Mouse (Mus musculus): ENCODE data around the gene Slc7a7. TPM values are rescaled to one million over a fixed set of nuclear protein-coding genes. Genes with fewer than 3 reads are reported as not detected.

Slc7a7 gene
- polyA plus RNA-seq, 1 experiment: 7.0 TPM

DNA sequence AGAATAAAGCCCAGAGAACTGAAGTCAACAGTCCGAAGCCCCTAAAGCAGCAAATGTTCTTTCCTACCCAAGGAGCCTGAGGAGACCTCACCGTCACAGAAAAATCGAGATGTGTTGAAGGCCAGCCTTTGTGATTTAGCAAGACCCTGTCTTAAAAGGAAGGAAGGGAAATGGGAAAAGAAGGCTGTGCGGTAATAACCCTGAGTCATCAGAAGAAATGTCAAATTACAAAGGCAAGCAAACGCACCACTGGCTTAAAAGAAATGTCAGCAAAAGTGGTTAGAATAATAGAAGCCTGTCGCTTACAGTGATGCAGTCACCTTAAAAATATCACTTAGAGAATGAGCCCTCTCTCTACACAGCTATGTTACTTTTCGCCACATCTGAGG, 19.1 kb downstream of the Slc7a7 start:
- TF ChIP-seq POLR2A (IDR thresholded peaks at IDR 0.05; ENCODE audit: low read depth, low read length) (no peak), CTCF (IDR thresholded peaks at IDR 0.05; ENCODE audit: borderline replicate concordance, insufficient read depth, low read length) (no peak)
- Histone ChIP-seq H3K4me1 (ENCODE audit: control insufficient read depth, insufficient read depth, low read length) (peaks cover 7% of the 10 kb centered on the region), H3K4me3 (ENCODE audit: insufficient read depth, low read length) (no peak overlapping the region), H3K27ac (ENCODE audit: insufficient read depth, low read length) (peak overlapping the region; percentile 41; the same call in 1 of the 2 replicates)

DNA sequence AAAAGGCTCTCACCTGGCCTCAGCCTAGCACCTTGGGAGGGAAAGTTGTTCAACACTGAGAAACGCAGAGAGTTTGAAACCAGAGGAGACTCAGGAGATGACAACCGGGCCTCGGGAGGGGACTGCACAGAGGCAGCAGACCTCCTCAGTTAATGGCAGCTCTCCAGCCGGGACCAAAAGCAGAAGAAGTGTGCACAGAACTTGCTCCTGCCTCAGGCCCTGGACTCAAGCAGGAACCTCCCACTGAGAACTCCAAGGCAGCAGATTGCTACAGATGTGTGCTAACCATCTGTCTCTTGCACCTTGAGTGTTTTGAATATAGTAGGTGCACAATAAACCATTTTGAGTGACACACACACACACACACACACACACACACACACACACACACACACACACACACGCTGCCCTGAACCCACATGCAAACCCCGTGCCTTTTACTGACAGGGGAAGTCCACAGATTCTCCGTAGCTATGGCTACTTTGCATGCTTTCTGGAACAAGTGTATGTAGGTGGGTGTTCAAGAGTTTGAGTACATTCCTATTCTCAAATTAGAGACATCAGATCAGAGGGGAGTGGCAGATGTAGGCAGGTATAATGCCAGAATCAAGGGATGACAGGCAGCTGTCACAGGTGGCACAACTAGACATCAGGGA, 19.6 kb downstream of the Slc7a7 start:
- H3K4me1 ChIP-seq (ENCODE audit: control insufficient read depth, insufficient read depth, low read length): peaks cover 7% of the 10 kb centered on the region
- H3K4me3 ChIP-seq (ENCODE audit: insufficient read depth, low read length): no peak overlapping the region
- TF ChIP-seq CTCF (IDR thresholded peaks at IDR 0.05; ENCODE audit: borderline replicate concordance, insufficient read depth, low read length) (no peak), POLR2A (IDR thresholded peaks at IDR 0.05; ENCODE audit: low read depth, low read length) (no peak)
- H3K27ac ChIP-seq (ENCODE audit: insufficient read depth, low read length): no peak overlapping the region

DNA sequence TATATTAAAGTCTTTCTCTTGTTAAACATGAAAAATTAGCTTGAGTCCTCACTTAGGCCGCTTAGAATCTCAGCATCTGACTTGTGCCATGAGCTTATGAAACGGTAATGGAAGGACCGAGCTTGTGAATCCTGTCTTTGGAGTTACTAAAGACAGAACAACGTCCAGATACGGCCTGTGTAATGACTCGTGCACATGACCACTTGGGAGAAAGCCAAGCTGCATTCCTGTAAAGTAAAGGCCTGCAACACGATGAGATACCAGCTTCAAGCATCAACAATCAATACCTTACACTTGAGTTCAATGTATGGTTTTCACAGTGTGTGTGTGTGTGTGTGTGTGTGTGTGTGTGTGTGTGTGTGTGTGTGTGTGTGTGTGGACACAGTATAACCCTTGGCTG, 20.9 kb downstream of the Slc7a7 start:
- H3K4me1 ChIP-seq (ENCODE audit: control insufficient read depth, insufficient read depth, low read length): peaks cover 7% of the 10 kb centered on the region
- H3K27ac ChIP-seq (ENCODE audit: insufficient read depth, low read length): no peak overlapping the region
- no peak for TF ChIP-seq CTCF (IDR thresholded peaks at IDR 0.05; ENCODE audit: borderline replicate concordance, insufficient read depth, low read length)
- no peak for TF ChIP-seq POLR2A (IDR thresholded peaks at IDR 0.05; ENCODE audit: low read depth, low read length)
- no peak overlapping the region for H3K4me3 ChIP-seq (ENCODE audit: insufficient read depth, low read length)

DNA sequence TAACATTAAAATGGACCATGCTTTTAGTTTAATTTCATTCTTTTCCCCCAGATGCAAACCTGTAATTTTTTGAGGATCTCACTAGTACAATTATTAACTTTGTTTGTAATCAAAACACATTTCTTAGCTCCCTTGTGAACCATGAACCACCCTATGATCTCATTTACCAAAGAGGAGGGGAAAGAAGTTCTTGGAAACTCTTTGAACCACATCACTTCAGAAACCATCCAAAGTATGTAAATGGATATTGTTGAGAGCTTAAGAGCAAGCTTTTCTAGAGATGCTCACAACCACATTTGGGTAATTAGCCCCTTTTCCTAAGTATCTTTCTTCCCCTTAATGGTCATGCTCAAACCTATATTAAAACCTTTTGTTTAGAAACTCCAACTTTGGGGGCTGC, 23.3 kb downstream of the Slc7a7 start:
- no peak for TF ChIP-seq POLR2A (IDR thresholded peaks at IDR 0.05; ENCODE audit: low read depth, low read length)
- TF ChIP-seq CTCF (IDR thresholded peaks at IDR 0.05; ENCODE audit: borderline replicate concordance, insufficient read depth, low read length): no peak
- no peak overlapping the region for H3K27ac ChIP-seq (ENCODE audit: insufficient read depth, low read length)
- peaks cover 7% of the 10 kb centered on the region for H3K4me1 ChIP-seq (ENCODE audit: control insufficient read depth, insufficient read depth, low read length)
- H3K4me3 ChIP-seq (ENCODE audit: insufficient read depth, low read length): no peak overlapping the region

DNA sequence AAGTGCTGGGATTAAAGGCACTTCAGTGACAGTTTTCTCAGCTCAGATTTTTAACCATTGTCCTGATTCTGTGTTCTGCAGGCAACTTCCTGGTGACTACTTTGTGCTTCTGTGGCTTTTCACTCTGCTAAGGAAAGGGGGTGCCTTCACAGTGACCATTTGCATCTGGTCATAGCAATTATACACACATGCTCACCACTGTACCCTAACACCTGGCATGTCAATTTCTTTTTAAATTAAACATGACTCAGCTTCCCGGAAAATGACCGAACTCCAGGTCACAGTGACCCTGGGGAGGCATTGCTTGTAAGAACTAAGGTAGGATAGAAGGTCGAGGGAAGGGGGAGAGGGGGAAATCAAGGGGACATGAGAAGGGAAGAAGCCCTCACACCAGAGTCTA, 23.8 kb downstream of the Slc7a7 start:
- H3K27ac ChIP-seq (ENCODE audit: insufficient read depth, low read length): no peak overlapping the region
- peaks cover 4% of the 10 kb centered on the region for H3K4me1 ChIP-seq (ENCODE audit: control insufficient read depth, insufficient read depth, low read length)
- H3K4me3 ChIP-seq (ENCODE audit: insufficient read depth, low read length): no peak overlapping the region
- no peak for TF ChIP-seq CTCF (IDR thresholded peaks at IDR 0.05; ENCODE audit: borderline replicate concordance, insufficient read depth, low read length)
- TF ChIP-seq POLR2A (IDR thresholded peaks at IDR 0.05; ENCODE audit: low read depth, low read length): no peak

DNA sequence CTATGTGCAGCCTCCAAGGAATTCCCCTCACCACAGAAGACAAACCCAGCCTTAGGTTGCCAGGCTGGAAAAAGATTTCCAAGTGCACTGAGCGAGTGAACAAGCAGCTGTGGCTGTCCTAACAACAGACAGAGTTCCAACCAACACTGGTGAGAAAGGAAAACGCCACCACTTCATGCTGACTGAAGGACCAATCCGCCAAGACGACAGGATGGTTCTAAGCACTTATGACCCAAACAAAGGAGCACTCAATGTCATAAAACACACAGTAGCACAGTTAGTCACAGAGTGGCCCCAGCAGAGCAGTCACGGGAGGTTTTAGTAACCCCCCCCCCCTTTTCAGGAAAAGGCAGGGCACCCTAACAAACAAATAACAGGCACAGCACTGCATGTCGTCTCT, 26.7 kb downstream of the Slc7a7 start:
- no peak for TF ChIP-seq POLR2A (IDR thresholded peaks at IDR 0.05; ENCODE audit: low read depth, low read length)
- no peak for TF ChIP-seq CTCF (IDR thresholded peaks at IDR 0.05; ENCODE audit: borderline replicate concordance, insufficient read depth, low read length)
- Histone ChIP-seq H3K4me1 (ENCODE audit: control insufficient read depth, insufficient read depth, low read length) (0 out of 2 replicates have a peak, but pooled peaks cover 3% of the 10 kb centered on the region), H3K4me3 (ENCODE audit: insufficient read depth, low read length) (no peak overlapping the region)

DNA sequence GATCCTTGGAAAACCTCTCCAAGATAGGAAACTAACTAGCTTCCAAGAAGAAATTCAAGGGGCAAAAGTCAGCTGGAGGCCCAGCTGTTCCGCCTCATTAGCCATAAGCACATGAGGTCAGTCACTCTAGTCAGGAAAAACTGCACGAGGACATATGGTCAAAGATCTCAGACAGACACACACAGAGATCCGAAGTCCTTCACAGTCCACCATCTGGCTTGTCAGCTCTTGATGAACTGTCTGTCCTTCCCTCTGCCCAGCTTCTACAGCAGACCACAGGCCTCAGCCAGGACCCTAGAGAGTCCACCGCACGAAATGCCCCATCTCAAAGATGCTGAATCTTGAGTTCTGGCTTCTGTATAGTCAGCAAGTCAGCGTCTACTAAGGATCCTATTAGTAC, 30.0 kb downstream of the Slc7a7 start:
- no peak overlapping the region for H3K27ac ChIP-seq (ENCODE audit: insufficient read depth, low read length)
- H3K4me3 ChIP-seq (ENCODE audit: insufficient read depth, low read length): no peak overlapping the region
- no peaks in the 10 kb centered on the region for H3K4me1 ChIP-seq (ENCODE audit: control insufficient read depth, insufficient read depth, low read length)
- TF ChIP-seq CTCF (IDR thresholded peaks at IDR 0.05; ENCODE audit: borderline replicate concordance, insufficient read depth, low read length) (no peak), POLR2A (IDR thresholded peaks at IDR 0.05; ENCODE audit: low read depth, low read length) (no peak)

More for the DNA sequence above, 26.7 kb downstream of the Slc7a7 start:
- no peak overlapping the region for H3K27ac ChIP-seq (ENCODE audit: insufficient read depth, low read length)

DNA sequence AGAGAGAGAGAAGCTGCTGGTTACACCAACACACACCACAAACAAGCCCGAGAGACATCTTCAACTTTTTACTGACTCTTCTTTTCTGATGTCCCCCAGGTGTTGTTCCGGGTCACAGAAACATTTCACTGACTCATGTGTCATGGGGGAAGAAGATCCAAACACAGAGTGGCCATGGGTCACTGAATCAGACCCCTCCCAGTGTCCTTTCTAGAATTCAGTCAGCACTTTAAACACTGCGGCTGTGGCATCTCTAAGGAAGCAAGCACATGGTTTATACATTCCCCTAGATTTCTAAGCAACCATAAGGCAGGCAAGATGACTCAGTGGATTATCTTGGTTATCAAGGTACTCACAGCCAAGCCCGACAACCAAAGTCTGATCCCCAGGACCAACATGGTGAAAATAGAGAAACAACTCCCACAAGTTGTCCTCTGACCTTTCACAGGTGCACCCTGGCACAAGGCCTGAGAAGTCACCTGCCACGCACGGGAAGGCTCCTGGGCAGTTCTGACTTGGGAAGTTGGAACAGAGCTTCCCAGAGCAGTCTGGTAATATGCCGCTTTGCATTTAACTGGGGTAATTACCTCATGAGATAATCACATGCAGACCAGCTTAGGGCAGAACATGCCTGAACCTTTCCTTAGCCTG, 31.5 kb downstream of the Slc7a7 start:
- Histone ChIP-seq H3K4me3 (ENCODE audit: insufficient read depth, low read length) (no peak overlapping the region), H3K27ac (ENCODE audit: insufficient read depth, low read length) (no peak overlapping the region), H3K4me1 (ENCODE audit: control insufficient read depth, insufficient read depth, low read length) (no peaks in the 10 kb centered on the region)
- TF ChIP-seq CTCF (IDR thresholded peaks at IDR 0.05; ENCODE audit: borderline replicate concordance, insufficient read depth, low read length) (no peak), POLR2A (IDR thresholded peaks at IDR 0.05; ENCODE audit: low read depth, low read length) (no peak)

DNA sequence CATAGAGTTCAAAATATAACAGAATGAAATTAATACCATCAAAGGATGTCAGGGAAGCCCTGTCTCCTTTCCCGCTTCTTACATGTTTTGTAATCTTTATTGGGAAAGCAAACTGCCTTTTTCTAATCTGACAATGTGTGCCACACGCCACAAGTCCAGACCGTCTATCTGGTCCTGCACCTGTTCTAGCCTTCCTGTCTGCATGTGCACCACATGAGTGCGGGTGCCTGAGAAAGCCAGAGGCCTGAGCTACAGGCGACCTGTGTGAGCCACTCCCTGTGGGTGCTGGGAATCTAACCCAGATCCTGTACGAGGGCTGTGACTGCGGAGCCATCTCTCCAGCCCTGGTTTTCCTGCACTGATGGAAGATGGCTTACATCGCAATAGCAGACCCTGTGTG, 33.2 kb downstream of the Slc7a7 start:
- no peak overlapping the region for H3K27ac ChIP-seq (ENCODE audit: insufficient read depth, low read length)
- H3K4me1 ChIP-seq (ENCODE audit: control insufficient read depth, insufficient read depth, low read length): no peaks in the 10 kb centered on the region
- TF ChIP-seq POLR2A (IDR thresholded peaks at IDR 0.05; ENCODE audit: low read depth, low read length) (no peak), CTCF (IDR thresholded peaks at IDR 0.05; ENCODE audit: borderline replicate concordance, insufficient read depth, low read length) (no peak)
- no peak overlapping the region for H3K4me3 ChIP-seq (ENCODE audit: insufficient read depth, low read length)

DNA sequence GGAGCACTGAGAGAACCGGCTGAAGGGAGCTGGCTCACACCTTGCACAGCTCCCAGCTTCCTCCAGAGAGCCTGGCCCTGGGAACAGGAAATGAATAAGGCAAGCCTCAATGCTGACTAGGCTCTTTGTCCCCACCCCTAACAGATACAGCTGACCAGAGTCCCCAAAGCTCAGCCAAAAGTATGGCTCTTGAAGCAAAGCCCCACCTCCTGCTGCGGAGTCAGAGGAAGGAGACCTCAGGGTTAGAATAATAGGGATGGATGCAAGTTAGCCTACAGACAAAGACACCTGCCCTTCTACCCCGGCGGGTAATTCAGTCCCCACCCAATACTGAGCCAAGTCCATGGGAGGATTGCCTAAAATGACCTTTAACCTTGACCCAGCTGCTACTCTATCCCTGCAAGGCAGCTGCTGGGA, 34.2 kb downstream of the Slc7a7 start:
- TF ChIP-seq POLR2A (IDR thresholded peaks at IDR 0.05; ENCODE audit: low read depth, low read length): no peak
- no peak for TF ChIP-seq CTCF (IDR thresholded peaks at IDR 0.05; ENCODE audit: borderline replicate concordance, insufficient read depth, low read length)
- no peak overlapping the region for H3K4me3 ChIP-seq (ENCODE audit: insufficient read depth, low read length)
- H3K4me1 ChIP-seq (ENCODE audit: control insufficient read depth, insufficient read depth, low read length): no peaks in the 10 kb centered on the region
- no peak overlapping the region for H3K27ac ChIP-seq (ENCODE audit: insufficient read depth, low read length)
